Mouse (Mus musculus): Measurements from ENCODE around the gene Mak. TPM values are rescaled to one million over a fixed set of nuclear protein-coding genes. Genes with fewer than 3 reads are reported as not detected.
A peak's percentile ranks its signal among the peaks of the same experiment; 100 is the strongest.

The Mak gene
- total and polyA plus RNA-seq, 3 experiments: not detected

DNA sequence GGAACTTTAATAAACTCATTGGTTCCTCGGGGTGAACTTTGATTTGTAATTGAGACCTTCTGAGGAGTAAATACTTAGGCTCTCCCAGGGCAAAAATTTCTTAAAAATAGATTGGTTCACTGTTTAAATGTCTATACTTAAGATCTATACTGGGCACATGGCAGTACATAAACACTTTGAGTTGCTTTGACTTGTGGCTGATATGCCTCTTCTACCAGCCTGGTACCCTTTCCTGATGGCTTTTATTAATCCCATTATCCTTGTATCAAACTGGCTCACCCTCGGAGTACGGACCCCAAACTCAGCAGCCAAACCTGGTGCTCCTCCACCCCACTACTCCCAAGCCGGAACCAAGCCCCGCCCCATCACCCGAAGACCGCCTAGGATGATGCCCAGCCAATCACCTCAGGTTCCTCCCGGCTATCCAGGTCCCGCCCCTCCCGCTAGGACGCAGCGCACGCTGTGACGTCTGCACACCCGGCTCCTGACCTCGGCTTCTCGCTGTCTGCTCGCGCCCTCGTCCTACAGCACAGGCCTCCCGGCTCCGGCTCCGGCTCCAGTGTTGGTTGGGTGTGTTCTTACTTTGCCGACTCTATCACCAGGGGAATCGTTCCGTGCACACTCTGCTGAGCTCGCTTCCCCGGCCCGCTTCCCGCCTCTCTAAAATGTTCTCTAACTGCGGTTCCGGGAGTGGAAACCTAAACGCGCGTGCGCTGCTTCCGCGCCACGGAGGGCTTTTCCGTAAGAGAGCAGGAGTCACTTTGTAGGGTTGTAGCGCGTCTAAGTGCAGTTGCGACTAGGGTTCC is 63.5 kb downstream of the Mak start, which contains the start of gene Tmem14c (continued):
- TF ChIP-seq KAT2A (conservative IDR thresholded peaks at IDR 0.05; ENCODE audit: low read depth, low read length) (no peak), ZC3H11A (IDR thresholded peaks at IDR 0.05; ENCODE audit: low read depth, low read length) (no peak), POLR2AphosphoS2 (IDR thresholded peaks at IDR 0.05; ENCODE audit: low read length) (peak; percentile 96), NELFE (IDR thresholded peaks at IDR 0.05; ENCODE audit: low read depth, low read length) (peak; percentile 98), GABPA (IDR thresholded peaks at IDR 0.05; ENCODE audit: low read depth, low read length) (no peak), CHD2 (IDR thresholded peaks at IDR 0.05; ENCODE audit: low read length) (no peak), ZNF384 (IDR thresholded peaks at IDR 0.05; ENCODE audit: low read depth, low read length) (no peak), TBP (IDR thresholded peaks at IDR 0.05; ENCODE audit: low read depth, low read length) (peak; percentile 87), ETS1 (IDR thresholded peaks at IDR 0.05; ENCODE audit: low read depth, low read length) (no peak), MAZ (IDR thresholded peaks at IDR 0.05; ENCODE audit: low read depth, low read length) (no peak), ELF1 (IDR thresholded peaks at IDR 0.05; ENCODE audit: low read depth, low read length) (peak; percentile 73; the same call in 1 of the 2 replicates), MAFK (IDR thresholded peaks at IDR 0.05; ENCODE audit: borderline replicate concordance, low read depth, low read length) (no peak), TCF12 (IDR thresholded peaks at IDR 0.05; ENCODE audit: low read depth, low read length) (peak; percentile 43; the same call in 1 of the 2 replicates), TAL1 (IDR thresholded peaks at IDR 0.05; ENCODE audit: low read length) (no peak)

DNA sequence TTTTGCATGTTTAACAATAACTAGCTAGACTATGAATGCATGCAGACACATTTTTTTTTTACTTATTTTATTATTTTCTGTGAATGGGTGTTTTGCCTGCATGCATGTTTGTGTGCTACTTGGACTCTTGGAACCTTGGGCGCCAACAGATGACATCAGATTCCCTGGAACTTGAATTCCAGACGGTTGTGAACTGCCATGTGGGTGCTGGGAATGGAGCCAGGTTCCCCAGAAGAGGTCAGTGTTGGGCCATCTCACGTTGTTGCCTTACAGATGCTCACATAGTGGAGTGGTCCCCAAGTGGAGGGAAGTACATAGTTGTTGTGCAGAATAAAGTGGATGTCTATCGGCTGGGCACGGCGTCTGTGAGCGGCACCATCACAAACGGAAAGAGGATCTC is 70.6 kb downstream of the Mak start:
- Histone ChIP-seq H3K9me3 (replicated peaks; ENCODE audit: insufficient read depth, low read length) (no peaks in the 10 kb centered on the region), H3K27ac (ENCODE audit: control insufficient read depth, low read depth, low read length) (no peak overlapping the region), H3K27me3 (ENCODE audit: control insufficient read depth in 1 of 2, insufficient read depth in 2 of 2, low read length in 2 of 2) (no peaks in the 10 kb centered on the region), H3K4me1 (ENCODE audit: control insufficient read depth in 1 of 2, insufficient read depth in 2 of 2, low read length in 2 of 2) (no peaks in the 10 kb centered on the region), H3K4me3 (ENCODE audit: control insufficient read depth in 1 of 2, insufficient read depth in 1 of 2, low read depth in 2 of 2, low read length in 2 of 2) (no peak overlapping the region), H3K36me3 (ENCODE audit: control insufficient read depth in 1 of 2, insufficient read depth in 2 of 2, low read length in 2 of 2) (peaks cover 0 to 39% of the 10 kb centered on the region in 2 experiments; a peak in 2 of 4 replicates), H3K9ac (ENCODE audit: control insufficient read depth, low read depth, low read length, poor library complexity, severe bottlenecking) (no peak overlapping the region), H3K79me2 (ENCODE audit: control insufficient read depth, insufficient read depth, low read length, poor library complexity) (peaks cover 1% of the 10 kb centered on the region; the same call in 1 of the 2 replicates)
- TF ChIP-seq MYC (IDR thresholded peaks at IDR 0.05; ENCODE audit: low read depth, low read length) (no peak), ZKSCAN1 (IDR thresholded peaks at IDR 0.05; ENCODE audit: low read depth, low read length) (no peak), CTCF (IDR thresholded peaks at IDR 0.05 in 2 of 3, conservative IDR thresholded peaks at IDR 0.05 in 1 of 3; ENCODE audit: control insufficient read depth in 1 of 3, insufficient read depth in 1 of 3, low read depth in 2 of 3, low read length in 3 of 3, poor library complexity in 1 of 3, severe bottlenecking in 1 of 3) (peak in 1 of 3 experiments; percentile 3; a peak in 1 of 6 replicates)
- no peak for DNase-seq (ENCODE audit: low read depth, low spot score)

DNA sequence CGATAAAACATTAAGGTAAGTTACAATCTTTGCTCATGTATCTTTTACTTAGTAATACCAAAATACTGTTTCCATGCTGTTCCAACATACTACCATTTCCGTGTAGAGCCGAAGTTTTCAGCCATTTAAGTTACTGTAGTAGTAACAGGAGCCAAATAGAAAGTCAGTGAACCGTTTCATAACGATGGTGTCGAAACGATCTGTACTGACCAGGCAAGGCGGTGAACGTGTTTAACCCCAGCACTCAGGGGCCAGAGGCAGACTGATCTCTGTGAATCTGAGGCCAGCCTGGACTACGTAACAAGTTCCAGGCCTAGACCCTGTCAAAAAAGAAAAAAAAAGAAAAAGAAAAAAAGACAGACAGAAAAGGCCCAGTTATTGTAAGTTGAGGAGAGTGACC is 71.2 kb downstream of the Mak start:
- Histone ChIP-seq H3K4me1 (ENCODE audit: control insufficient read depth in 1 of 2, insufficient read depth in 2 of 2, low read length in 2 of 2) (no peaks in the 10 kb centered on the region), H3K27ac (ENCODE audit: control insufficient read depth, low read depth, low read length) (no peak overlapping the region), H3K27me3 (ENCODE audit: control insufficient read depth in 1 of 2, insufficient read depth in 2 of 2, low read length in 2 of 2) (no peaks in the 10 kb centered on the region), H3K4me3 (ENCODE audit: control insufficient read depth in 1 of 2, insufficient read depth in 1 of 2, low read depth in 2 of 2, low read length in 2 of 2) (no peak overlapping the region), H3K79me2 (ENCODE audit: control insufficient read depth, insufficient read depth, low read length, poor library complexity) (peaks cover 4% of the 10 kb centered on the region; the same call in 1 of the 2 replicates), H3K36me3 (ENCODE audit: control insufficient read depth in 1 of 2, insufficient read depth in 2 of 2, low read length in 2 of 2) (peaks cover 0 to 39% of the 10 kb centered on the region in 2 experiments; a peak in 3 of 4 replicates), H3K9ac (ENCODE audit: control insufficient read depth, low read depth, low read length, poor library complexity, severe bottlenecking) (no peak overlapping the region), H3K9me3 (replicated peaks; ENCODE audit: insufficient read depth, low read length) (no peaks in the 10 kb centered on the region)
- TF ChIP-seq TBP (IDR thresholded peaks at IDR 0.05; ENCODE audit: low read depth, low read length): no peak
- no peak for DNase-seq (ENCODE audit: low read depth, low spot score)

All from MEL (cell line).